Mouse (Mus musculus) adrenal gland, adult (tissue): ENCODE results near the gene Insyn1.

Experiments used
- DNase-seq, 2 experiments: peaks; one replicate each; pipeline ENCODE4 v3.0.0; 2022 to 2023; ENCODE audit warnings: low spot score in 1 of 2; ENCODE audit not compliant: inconsistent age in 2 of 2

Insyn1 gene

DNA sequence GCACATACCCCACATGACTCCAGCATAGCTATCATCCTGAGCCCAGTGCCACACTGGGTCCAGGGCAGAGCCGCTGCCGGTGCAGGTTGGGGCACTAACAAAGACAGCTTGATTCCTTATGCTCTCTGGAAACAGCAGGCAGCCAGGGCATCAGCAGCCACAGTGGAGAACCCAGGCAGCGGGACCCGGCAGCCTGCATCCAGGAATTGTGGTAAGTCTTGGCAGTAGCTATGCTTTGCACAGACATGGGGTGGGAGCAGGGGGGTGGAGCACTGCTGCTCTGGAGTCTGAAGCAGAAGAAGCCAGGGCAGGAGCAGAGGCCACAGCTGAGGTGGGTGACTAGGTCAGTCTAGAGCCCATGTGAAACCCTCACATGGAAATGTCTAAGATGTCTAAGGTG is 43.8 kb downstream of the Insyn1 start:
- DNase-seq, result no peak

DNA sequence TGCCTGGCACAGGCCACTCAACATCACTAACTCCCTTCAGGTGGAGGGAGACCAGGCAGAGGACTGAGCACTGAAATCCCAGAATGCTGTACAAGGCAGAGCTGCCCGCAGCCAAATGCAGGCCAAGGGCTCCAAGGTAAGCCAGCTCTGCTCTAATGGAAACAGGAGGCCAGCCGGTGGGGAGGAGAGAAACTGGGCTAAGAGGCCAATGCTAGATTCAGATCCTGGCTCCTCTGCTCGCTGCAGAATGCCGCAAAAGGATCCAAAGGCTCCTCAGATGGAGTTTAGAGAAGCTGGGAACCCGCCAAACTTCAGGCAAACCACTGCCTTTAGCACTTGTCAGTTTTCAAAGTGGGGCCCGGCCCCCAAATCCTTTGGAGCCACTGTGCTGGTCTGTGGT is 44.9 kb downstream of the Insyn1 start:
- no peak for DNase-seq

DNA sequence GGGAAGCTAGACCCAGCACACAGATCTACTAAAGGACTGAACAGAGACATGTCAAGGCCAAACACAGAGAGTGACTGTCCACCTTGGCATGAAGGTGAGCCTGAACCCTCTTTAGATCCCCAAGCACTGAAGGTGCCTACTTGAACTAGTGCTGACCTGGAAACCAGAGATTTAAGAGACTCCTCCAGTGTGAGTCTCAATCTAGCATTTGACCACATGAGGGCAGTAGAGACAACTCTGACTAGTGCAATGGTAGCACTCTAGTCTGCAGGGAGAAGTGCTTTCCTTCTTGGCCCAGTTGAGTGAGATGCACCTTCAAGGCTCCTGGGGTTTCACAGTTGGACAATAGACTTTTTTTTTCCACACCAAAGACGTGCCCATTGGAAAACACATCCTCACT is 46.4 kb downstream of the Insyn1 start:
- peak in 1 of 2 experiments; percentile 87 for DNase-seq

DNA sequence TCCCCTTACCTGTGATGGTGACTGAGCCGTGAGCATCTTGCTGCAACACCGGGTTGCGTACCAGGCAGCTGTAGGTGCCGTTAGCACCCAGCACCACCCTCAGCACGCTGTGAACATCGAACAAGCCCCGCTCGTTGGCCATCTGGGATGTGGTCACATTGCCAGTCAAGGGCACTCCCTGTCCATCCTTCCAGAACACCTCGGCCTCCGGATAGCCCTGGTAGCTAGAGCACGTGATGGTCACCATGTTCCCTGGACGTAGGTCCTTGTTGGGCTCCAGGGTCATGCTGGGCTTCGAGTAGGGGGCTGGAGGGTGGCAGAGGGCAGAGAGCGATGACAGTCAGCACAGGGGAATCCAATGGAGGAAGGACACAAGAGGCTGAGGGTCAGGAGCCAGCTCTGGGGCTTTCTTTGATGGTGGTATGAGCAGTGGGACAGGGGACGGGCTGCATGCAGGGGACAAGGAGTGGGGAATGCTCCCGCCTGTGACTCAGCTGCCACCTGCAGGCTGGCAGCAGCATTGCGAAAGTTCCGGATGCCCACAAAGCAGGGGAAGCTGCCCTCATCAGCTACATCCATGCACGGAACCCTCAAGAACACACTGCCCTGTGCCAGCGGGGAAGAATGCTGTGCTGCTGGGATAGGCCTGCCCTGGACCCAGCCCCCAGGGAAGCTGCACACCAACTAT is 47.2 kb downstream of the Insyn1 start:
- DNase-seq, result no peak

DNA sequence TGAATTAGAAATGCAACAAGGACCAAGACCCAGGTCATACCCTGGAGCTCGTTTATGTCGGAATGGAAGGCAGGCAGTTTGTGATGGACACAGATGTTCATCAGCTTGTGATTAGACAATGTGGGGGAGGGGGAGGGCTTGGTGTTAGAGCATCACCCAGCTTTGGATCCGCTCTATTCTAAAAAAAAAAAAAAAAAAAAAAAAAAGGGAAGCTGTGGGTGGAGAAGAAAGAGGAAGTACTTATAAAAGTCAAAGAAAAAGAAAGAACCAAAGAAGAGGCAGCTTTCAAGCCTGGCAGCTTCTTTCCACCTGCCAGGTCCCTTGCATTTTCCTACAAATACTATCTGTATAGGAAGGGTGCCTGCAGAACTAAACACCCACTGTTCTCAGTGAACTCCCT is 49.4 kb downstream of the Insyn1 start:
- DNase-seq, result no peak

DNA sequence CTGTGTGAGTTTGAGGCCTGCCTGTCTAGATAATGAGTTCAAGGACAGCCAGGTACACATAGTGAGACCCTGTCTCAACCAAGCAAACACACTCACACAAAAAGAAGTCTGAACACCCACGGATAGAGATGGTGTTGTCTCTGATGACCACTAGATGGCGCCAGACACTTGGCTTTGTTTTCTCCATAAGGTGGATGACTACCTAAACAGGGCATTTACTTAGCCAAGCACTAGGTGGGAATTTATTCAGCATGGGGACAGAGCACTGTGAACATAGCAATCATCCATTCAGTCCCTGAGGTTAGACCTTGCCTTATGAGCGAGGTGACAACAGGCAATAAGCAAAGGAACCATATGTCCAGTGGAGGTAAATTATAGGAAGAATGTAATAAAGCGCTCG is 51.5 kb downstream of the Insyn1 start:
- DNase-seq, result peak in 1 of 2 experiments; percentile 82

DNA sequence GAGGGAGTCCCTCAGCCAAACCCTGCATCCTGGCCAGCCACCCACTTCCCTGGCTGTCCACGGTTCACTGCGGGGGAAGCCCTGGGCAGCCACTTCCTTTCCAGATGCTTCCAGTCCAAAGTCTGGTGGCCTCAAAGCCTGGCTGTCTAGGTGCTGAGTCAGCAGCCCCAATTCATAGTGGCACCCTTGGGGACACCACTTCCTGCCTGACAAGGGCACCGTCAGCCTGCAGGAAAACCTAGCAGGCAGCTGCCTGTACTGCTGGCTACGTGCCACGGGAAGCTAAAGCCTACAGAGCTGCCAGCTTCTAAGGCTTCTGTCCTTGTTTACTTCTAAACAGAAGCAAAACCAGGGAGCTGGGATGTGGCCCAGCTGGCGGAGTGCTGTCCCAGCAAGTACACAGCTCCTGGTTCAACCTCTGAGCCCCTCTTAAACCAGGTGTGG is 53.5 kb downstream of the Insyn1 start:
- peak; percentile 84 to 94 for DNase-seq

DNA sequence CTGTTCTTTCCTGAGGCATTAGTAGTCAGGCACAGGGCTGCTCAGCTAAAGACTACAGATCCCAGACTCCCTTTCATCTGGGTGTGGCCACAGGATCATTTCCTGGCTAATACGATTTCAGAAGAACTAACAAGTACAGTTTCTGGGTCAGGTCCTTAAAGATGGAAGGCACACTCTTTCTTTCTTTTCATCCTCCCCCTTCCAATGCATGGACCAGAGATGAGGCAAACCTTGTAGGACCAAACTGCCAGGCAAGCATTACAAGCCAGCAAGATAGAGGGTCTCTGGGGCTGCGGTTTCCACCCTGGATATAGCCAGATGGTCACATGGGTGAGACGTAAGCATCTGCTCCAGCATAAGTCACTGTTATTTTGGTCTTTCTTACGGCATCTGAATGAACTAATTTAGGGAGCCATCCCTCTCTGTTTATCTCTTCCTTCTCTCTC is 56.5 kb downstream of the Insyn1 start:
- DNase-seq, result peak in 1 of 2 experiments; percentile 70

DNA sequence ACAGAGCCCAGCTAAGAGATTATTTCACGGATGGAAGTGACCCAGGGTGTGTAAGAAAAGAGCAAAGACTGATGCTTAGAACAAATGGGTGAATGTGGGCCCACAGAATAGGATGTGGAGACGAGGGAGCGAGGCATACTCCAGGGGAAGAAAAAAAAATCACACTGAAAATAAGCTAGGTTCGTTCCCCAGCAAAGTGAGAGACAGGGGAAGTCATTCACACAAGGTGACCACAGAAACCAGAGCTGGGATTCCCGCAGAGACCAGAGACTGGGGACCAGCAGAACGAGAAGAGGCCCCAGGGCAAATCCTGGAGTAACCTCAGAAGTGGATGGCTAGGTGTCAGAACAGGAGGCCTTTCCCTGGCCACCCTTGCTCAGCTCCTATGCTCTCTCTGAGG is 57.0 kb downstream of the Insyn1 start:
- no peak for DNase-seq

DNA sequence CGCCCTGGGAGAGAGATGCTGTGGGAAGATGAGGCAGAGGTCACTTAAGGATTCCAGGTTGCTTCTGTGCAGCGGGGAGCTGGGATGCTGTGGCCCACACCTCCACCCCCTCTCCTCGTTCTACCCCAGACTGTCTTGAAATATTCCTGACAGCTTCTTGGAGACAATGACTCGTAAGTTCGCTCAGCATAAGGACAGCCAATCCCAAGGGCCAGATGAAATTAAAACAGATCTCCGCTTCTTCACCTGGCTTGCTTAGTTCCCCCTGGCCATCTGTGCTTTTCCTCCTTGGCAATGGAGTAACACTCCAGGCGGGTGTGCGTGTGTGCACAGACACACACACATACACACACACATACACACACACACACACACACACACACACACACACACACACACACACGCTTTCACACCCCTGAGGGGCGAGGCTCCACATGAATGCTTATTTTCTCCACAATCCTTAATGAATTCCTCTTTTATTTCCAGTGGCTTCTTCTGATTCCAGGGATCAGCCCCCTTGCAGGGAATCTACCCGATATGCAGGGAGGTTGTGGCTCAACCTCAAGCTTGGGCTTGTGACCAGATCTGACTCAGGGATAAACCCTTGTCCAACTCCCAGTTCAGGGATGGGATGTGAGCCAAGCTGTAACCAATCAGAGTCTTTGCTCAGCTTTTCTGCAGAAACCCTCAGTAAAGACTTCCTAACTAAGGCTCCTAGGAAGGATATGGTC is 58.4 kb downstream of the Insyn1 start:
- DNase-seq, result peak in 1 of 2 experiments; percentile 72

DNA sequence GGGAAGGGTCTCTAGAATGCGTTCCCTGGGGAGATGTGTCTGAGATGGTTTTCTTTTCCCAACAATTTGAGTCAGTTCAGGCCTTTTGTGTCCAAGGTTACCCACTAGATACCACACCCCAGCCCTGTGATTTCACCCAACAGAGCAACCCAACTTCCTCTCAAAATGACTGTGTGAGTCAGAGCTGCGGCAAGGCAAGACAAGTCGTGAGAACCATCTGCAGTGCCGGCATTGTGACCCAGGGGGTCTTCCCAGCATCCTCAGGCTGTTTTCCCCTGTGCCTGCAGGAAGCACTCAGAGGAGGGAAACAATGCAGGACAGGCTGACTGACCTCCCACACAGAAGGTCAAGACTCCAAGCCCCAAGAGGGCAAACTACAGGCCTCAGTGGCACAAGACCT is 60.5 kb downstream of the Insyn1 start:
- peak in 1 of 2 experiments; percentile 68 for DNase-seq
